Mouse (Mus musculus) embryonic facial prominence, embryonic 14.5 days (tissue): ENCODE results near the gene Skap1. TPM values are rescaled to one million over a fixed set of nuclear protein-coding genes. Genes with fewer than 3 reads are reported as not detected.

Experiments
- ATAC-seq: fragments of 200-750 bp; cut with Nextera tagmentation; 2 replicates; pipeline ENCODE4 v1.8.0; 2017; ENCODE audit warnings: low read depth, moderate number of reproducible peaks, moderate TSS enrichment
- DNase-seq: peaks from one replicate; pipeline ENCODE4 v3.0.0-alpha.2; 2015; ENCODE audit warnings: low spot score
- H3K27ac ChIP-seq: fragments of 300-500 bp; sonication (generic); replicated peaks from 2 replicates; pipeline ENCODE4 v1.5.1; 2014; ENCODE audit warnings: low read depth, mild to moderate bottlenecking, low read length, moderate library complexity
- H3K27me3 ChIP-seq: fragments of 300-500 bp; sonication (generic); replicated peaks from 2 replicates; pipeline ENCODE4 v1.6.1; 2014; ENCODE audit warnings: low read length; ENCODE audit not compliant: control insufficient read depth, insufficient read depth
- H3K36me3 ChIP-seq: fragments of 300-500 bp; sonication (generic); 2 replicates; pipeline ENCODE4 v1.6.1; 2014; ENCODE audit warnings: low read length, mixed read lengths; ENCODE audit not compliant: control insufficient read depth, insufficient read depth
- H3K4me1 ChIP-seq: fragments of 300-500 bp; sonication (generic); 2 replicates; pipeline ENCODE4 v1.6.1; 2014; ENCODE audit warnings: antibody characterized with exemption, low read length; ENCODE audit not compliant: control insufficient read depth, insufficient read depth
- H3K4me2 ChIP-seq: fragments of 300-500 bp; sonication (generic); 2 replicates; pipeline ENCODE4 v1.6.1; 2014; ENCODE audit warnings: low read depth, mild to moderate bottlenecking, low read length, moderate library complexity, mixed read lengths
- H3K4me3 ChIP-seq: fragments of 300-500 bp; sonication (generic); 2 replicates; pipeline ENCODE4 v1.5.1; 2014; ENCODE audit warnings: low read depth, mild to moderate bottlenecking, low read length
- H3K9ac ChIP-seq: fragments of 300-500 bp; sonication (generic); 2 replicates; pipeline ENCODE4 v1.6.1; 2014; ENCODE audit warnings: low read depth, mild to moderate bottlenecking, low read length, moderate library complexity, mixed read lengths
- H3K9me3 ChIP-seq: fragments of 300-500 bp; sonication (generic); 2 replicates; pipeline ENCODE4 v1.6.1; 2016; ENCODE audit warnings: low read length; ENCODE audit not compliant: control insufficient read depth
- WGBS: fragments of 180-500 bp; shearing (Covaris S2); extraction: QIAGEN DNeasy Blood & Tissue Kit; methylation state at CpG from one replicate; pipeline ENCODE4 v1.1.7; 2014; 5-methylcytosine and 5-hydroxymethylcytosine counted together
- polyA plus RNA-seq: library from polyadenylated mRNA; unstranded; fragments of >200 nt; fragmentation: Nextera tagmentation; extraction: Ambion mirVana; gene quantifications from 2 replicates; pipeline ENCODE4 v1.2.1, GENCODE M21; 2014

The Skap1 gene
- polyA plus RNA-seq, 1 experiment from 2014 or later, result 1.5 TPM

- no peaks in the 10 kb centered on the region for H3K27me3 ChIP-seq
- H3K4me1 ChIP-seq, result no peaks in the 10 kb centered on the region
- DNase-seq (peak; percentile 61), ATAC-seq (no peak)
- no peaks in the 10 kb centered on the region for H3K36me3 ChIP-seq
- H3K9ac ChIP-seq, result no peak overlapping the region
- no peak overlapping the region for H3K4me3 ChIP-seq
- WGBS, result 63% methylated on average over 6 of the region's 6 CpGs
- no peaks in the 10 kb centered on the region for H3K9me3 ChIP-seq
- H3K27ac ChIP-seq, result no peak overlapping the region
- no peak overlapping the region for H3K4me2 ChIP-seq
Measured at GRCm38 (mm10) chr11:96524541-96524940, 60.1 kb downstream of the Skap1 start.

- ATAC-seq, result no peak
- Histone ChIP-seq H3K4me3 (no peak overlapping the region), H3K27ac (no peak overlapping the region), H3K9me3 (no peaks in the 10 kb centered on the region), H3K9ac (no peak overlapping the region), H3K4me2 (peak overlapping the region; percentile 13; the same call in 1 of the 2 replicates), H3K36me3 (no peaks in the 10 kb centered on the region), H3K4me1 (no peaks in the 10 kb centered on the region), H3K27me3 (no peaks in the 10 kb centered on the region)
- peak; percentile 39 for DNase-seq
- 70% methylated on average over 16 of the region's 16 CpGs for whole genome bisulfite sequencing
Measured at GRCm38 (mm10) chr11:96526137-96526621, 61.8 kb downstream of the Skap1 start.

GRCm38 (mm10) chr11:96531757-96532433 is 67.5 kb downstream of the Skap1 start:
- WGBS, result 57% methylated on average over 13 of the region's 13 CpGs
- H3K36me3 ChIP-seq, result no peaks in the 10 kb centered on the region
- no peak for ATAC-seq
- H3K4me1 ChIP-seq, result no peaks in the 10 kb centered on the region
- H3K9me3 ChIP-seq, result no peaks in the 10 kb centered on the region
- no peak overlapping the region for H3K4me2 ChIP-seq
- H3K27ac ChIP-seq, result no peak overlapping the region
- H3K4me3 ChIP-seq, result no peak overlapping the region
- no peak for DNase-seq
- no peak overlapping the region for H3K9ac ChIP-seq
- H3K27me3 ChIP-seq, result peaks cover 13% of the 10 kb centered on the region; the same call in 1 of the 2 replicates

GRCm38 (mm10) chr11:96534531-96534930 is 70.1 kb downstream of the Skap1 start:
- peaks cover 39% of the 10 kb centered on the region for H3K27me3 ChIP-seq

GRCm38 (mm10) chr11:96536146-96536545 is 71.8 kb downstream of the Skap1 start:
- Histone ChIP-seq H3K27me3 (peaks cover 46% of the 10 kb centered on the region), H3K9ac (no peak overlapping the region), H3K27ac (no peak overlapping the region), H3K4me2 (no peak overlapping the region), H3K4me1 (no peaks in the 10 kb centered on the region), H3K9me3 (no peaks in the 10 kb centered on the region), H3K36me3 (no peaks in the 10 kb centered on the region), H3K4me3 (no peak overlapping the region)
- DNase-seq (peak; percentile 56), ATAC-seq (no peak)
- whole genome bisulfite sequencing, result 16% methylated on average over 5 of the region's 5 CpGs

More at GRCm38 (mm10) chr11:96534531-96534930, 70.1 kb downstream of the Skap1 start:
- WGBS, result 73% methylated on average over 2 of the region's 2 CpGs
- Histone ChIP-seq H3K4me3 (no peak overlapping the region), H3K4me1 (no peaks in the 10 kb centered on the region), H3K9ac (no peak overlapping the region), H3K27ac (no peak overlapping the region), H3K9me3 (no peaks in the 10 kb centered on the region), H3K4me2 (no peak overlapping the region), H3K36me3 (no peaks in the 10 kb centered on the region)
- no peak for DNase-seq
- ATAC-seq, result no peak

GRCm38 (mm10) chr11:96542003-96542402 is 77.6 kb downstream of the Skap1 start:
- ATAC-seq (no peak), DNase-seq (peak; percentile 13)
- no peaks in the 10 kb centered on the region for H3K36me3 ChIP-seq
- no peaks in the 10 kb centered on the region for H3K9me3 ChIP-seq
- peaks cover 47% of the 10 kb centered on the region for H3K27me3 ChIP-seq
- H3K27ac ChIP-seq, result no peak overlapping the region
- no peak overlapping the region for H3K9ac ChIP-seq
- no peak overlapping the region for H3K4me2 ChIP-seq
- 71% methylated on average over 7 of the region's 7 CpGs for WGBS
- H3K4me3 ChIP-seq, result no peak overlapping the region
- no peaks in the 10 kb centered on the region for H3K4me1 ChIP-seq

GRCm38 (mm10) chr11:96542561-96542960 is 78.2 kb downstream of the Skap1 start:
- DNase-seq (no peak), ATAC-seq (no peak)
- Histone ChIP-seq H3K36me3 (no peaks in the 10 kb centered on the region), H3K4me1 (no peaks in the 10 kb centered on the region), H3K9ac (no peak overlapping the region), H3K9me3 (no peaks in the 10 kb centered on the region), H3K4me2 (no peak overlapping the region), H3K4me3 (no peak overlapping the region), H3K27ac (no peak overlapping the region), H3K27me3 (peaks cover 42% of the 10 kb centered on the region)
- WGBS, result 78% methylated on average over 7 of the region's 7 CpGs

- Histone ChIP-seq H3K4me2 (no peak overlapping the region), H3K36me3 (no peaks in the 10 kb centered on the region), H3K9me3 (no peaks in the 10 kb centered on the region), H3K27ac (no peak overlapping the region), H3K4me1 (no peaks in the 10 kb centered on the region), H3K4me3 (no peak overlapping the region), H3K9ac (no peak overlapping the region), H3K27me3 (peaks cover 23% of the 10 kb centered on the region; the same call in 1 of the 2 replicates)
- whole genome bisulfite sequencing, result 73% methylated on average over 8 of the region's 8 CpGs
- no peak for ATAC-seq
- no peak for DNase-seq
Measured at GRCm38 (mm10) chr11:96546428-96546827, 82.0 kb downstream of the Skap1 start.
